Mouse (Mus musculus) olfactory bulb, adult 2 months (tissue): Measurements from ENCODE around the gene Polr1c.

Experiments used
- CTCF ChIP-seq: fragments of 200-500 bp; IDR thresholded peaks from 2 replicates; pipeline ENCODE4 v1.5.1; 2012; ENCODE audit warnings: low read depth, mild to moderate bottlenecking, low read length, moderate library complexity; ENCODE audit not compliant: insufficient read depth
- POLR2A ChIP-seq: fragments of 200-500 bp; IDR thresholded peaks from 2 replicates; pipeline ENCODE4 v1.6.1; 2012; ENCODE audit warnings: mild to moderate bottlenecking, low read depth, low read length, moderate library complexity; ENCODE audit not compliant: insufficient read depth

GRCm38 (mm10) chr17:46268026-46268720 lies 20.3 kb upstream of the Polr1c start:
- TF ChIP-seq CTCF, result no peak
- TF ChIP-seq POLR2A, result no peak
